Mouse (Mus musculus) lung, embryonic 14.5 days (tissue): ENCODE results near the gene Enox1. TPM values are rescaled to one million over a fixed set of nuclear protein-coding genes. Genes with fewer than 3 reads are reported as not detected.
A peak's percentile ranks its signal among the peaks of the same experiment; 100 is the strongest.

Experiments
- ATAC-seq: fragments of 200-750 bp; cut with Nextera tagmentation; 2 replicates; pipeline ENCODE4 v1.8.0; 2017; ENCODE audit warnings: mild to moderate bottlenecking, moderate TSS enrichment, moderate library complexity; ENCODE audit not compliant: insufficient read depth
- DNase-seq: peaks from one replicate; pipeline ENCODE4 v3.0.0-alpha.2; 2015
- H3K27ac ChIP-seq: fragments of 300-500 bp; sonication (generic); 2 replicates; pipeline ENCODE4 v1.5.1; 2014; ENCODE audit warnings: low read depth, mild to moderate bottlenecking, moderate library complexity
- H3K27me3 ChIP-seq: fragments of 300-500 bp; sonication (generic); 2 replicates; pipeline ENCODE4 v1.6.1; 2014; ENCODE audit warnings: low read length, control low read depth; ENCODE audit not compliant: insufficient read depth
- H3K36me3 ChIP-seq: fragments of 300-500 bp; sonication (generic); 2 replicates; pipeline ENCODE4 v1.6.1; 2014; ENCODE audit warnings: control low read depth; ENCODE audit not compliant: insufficient read depth
- H3K4me1 ChIP-seq: fragments of 300-500 bp; sonication (generic); 2 replicates; pipeline ENCODE4 v1.6.1; 2014; ENCODE audit warnings: antibody characterized with exemption, control low read depth; ENCODE audit not compliant: insufficient read depth
- H3K4me2 ChIP-seq: fragments of 300-500 bp; sonication (generic); 2 replicates; pipeline ENCODE4 v1.6.1; 2014; ENCODE audit warnings: mild to moderate bottlenecking
- H3K4me3 ChIP-seq: fragments of 300-500 bp; sonication (generic); 2 replicates; pipeline ENCODE4 v1.5.1; 2014; ENCODE audit warnings: low read depth, low read length
- H3K9ac ChIP-seq: fragments of 300-500 bp; sonication (generic); 2 replicates; pipeline ENCODE4 v1.6.1; 2014
- H3K9me3 ChIP-seq: fragments of 300-500 bp; sonication (generic); 2 replicates; pipeline ENCODE4 v1.6.1; 2016; ENCODE audit warnings: low read depth, low read length, control low read depth
- CTCF ChIP-seq: IDR thresholded peaks from 2 replicates; pipeline ENCODE4 v1.5.1; 2016; ENCODE audit warnings: antibody characterized with exemption, low read depth
- WGBS: fragments of 180-500 bp; shearing (Covaris S2); extraction: QIAGEN DNeasy Blood & Tissue Kit; methylation state at CpG from one replicate; pipeline ENCODE4 v1.1.7; 2014; 5-methylcytosine and 5-hydroxymethylcytosine counted together
- polyA plus RNA-seq: library from polyadenylated mRNA; unstranded; fragments of >200 nt; fragmentation: Nextera tagmentation; extraction: Ambion mirVana; gene quantifications from 2 replicates; pipeline ENCODE4 v1.2.1, GENCODE M21; 2014

Gene Enox1
- polyA plus RNA-seq, 1 experiment from 2014 or later, result 2.8 TPM

- no peaks in the 10 kb centered on the region for H3K27me3 ChIP-seq
- H3K9ac ChIP-seq, result no peak overlapping the region
- no peak for ATAC-seq
Measured at GRCm38 (mm10) chr14:77638148-77638547, 481.6 kb downstream of the Enox1 start.

GRCm38 (mm10) chr14:77638616-77639015 lies 482.1 kb downstream of the Enox1 start:
- H3K9ac ChIP-seq, result no peak overlapping the region
- H3K4me1 ChIP-seq, result no peaks in the 10 kb centered on the region
- no peaks in the 10 kb centered on the region for H3K9me3 ChIP-seq
- H3K36me3 ChIP-seq, result no peaks in the 10 kb centered on the region
- H3K4me2 ChIP-seq, result no peak overlapping the region
- no peak overlapping the region for H3K27ac ChIP-seq
- ATAC-seq (no peak), DNase-seq (peak; percentile 55)
- H3K27me3 ChIP-seq, result no peaks in the 10 kb centered on the region
- WGBS, result 52% methylated on average over 3 of the region's 3 CpGs
- TF ChIP-seq CTCF, result no peak
- H3K4me3 ChIP-seq, result no peak overlapping the region

More at GRCm38 (mm10) chr14:77638148-77638547, 481.6 kb downstream of the Enox1 start:
- no peak for TF ChIP-seq CTCF
- no peaks in the 10 kb centered on the region for H3K36me3 ChIP-seq
- H3K27ac ChIP-seq, result no peak overlapping the region
- H3K4me3 ChIP-seq, result no peak overlapping the region
- no peak for DNase-seq
- H3K9me3 ChIP-seq, result no peaks in the 10 kb centered on the region
- no peak overlapping the region for H3K4me2 ChIP-seq
- 73% methylated on average over 3 of the region's 3 CpGs for WGBS
- H3K4me1 ChIP-seq, result no peaks in the 10 kb centered on the region

GRCm38 (mm10) chr14:77639586-77639985 lies 483.0 kb downstream of the Enox1 start:
- no peaks in the 10 kb centered on the region for H3K27me3 ChIP-seq
- H3K9ac ChIP-seq, result no peak overlapping the region
- H3K4me3 ChIP-seq, result no peak overlapping the region
- DNase-seq (peak; percentile 46), ATAC-seq (0 out of 2 replicates have a peak, but pooled peaks have one; percentile 17)
- WGBS, result 50% methylated on average over 2 of the region's 2 CpGs
- no peaks in the 10 kb centered on the region for H3K36me3 ChIP-seq
- H3K4me2 ChIP-seq, result no peak overlapping the region
- no peaks in the 10 kb centered on the region for H3K4me1 ChIP-seq
- H3K27ac ChIP-seq, result no peak overlapping the region
- TF ChIP-seq CTCF, result no peak
- H3K9me3 ChIP-seq, result no peaks in the 10 kb centered on the region

GRCm38 (mm10) chr14:77642314-77642713 lies 485.8 kb downstream of the Enox1 start:
- Histone ChIP-seq H3K27me3 (no peaks in the 10 kb centered on the region), H3K27ac (no peak overlapping the region), H3K9ac (no peak overlapping the region), H3K9me3 (no peaks in the 10 kb centered on the region), H3K36me3 (no peaks in the 10 kb centered on the region), H3K4me3 (no peak overlapping the region), H3K4me1 (no peaks in the 10 kb centered on the region), H3K4me2 (no peak overlapping the region)
- ATAC-seq, result no peak
- TF ChIP-seq CTCF, result no peak
- WGBS, result 78% methylated on average over 6 of the region's 6 CpGs
- no peak for DNase-seq

- ATAC-seq, result no peak
Measured at GRCm38 (mm10) chr14:77646196-77646595, 489.6 kb downstream of the Enox1 start.

GRCm38 (mm10) chr14:77647017-77647416 lies 490.5 kb downstream of the Enox1 start:
- DNase-seq, result no peak
- H3K4me1 ChIP-seq, result no peaks in the 10 kb centered on the region
- no peaks in the 10 kb centered on the region for H3K9me3 ChIP-seq
- no peaks in the 10 kb centered on the region for H3K36me3 ChIP-seq
- no peak for TF ChIP-seq CTCF
- no peaks in the 10 kb centered on the region for H3K27me3 ChIP-seq
- no peak overlapping the region for H3K4me3 ChIP-seq
- no peak overlapping the region for H3K27ac ChIP-seq
- no peak overlapping the region for H3K9ac ChIP-seq
- ATAC-seq, result no peak
- H3K4me2 ChIP-seq, result no peak overlapping the region
- WGBS, result 91% methylated on average over 6 of the region's 6 CpGs

More at GRCm38 (mm10) chr14:77646196-77646595, 489.6 kb downstream of the Enox1 start:
- no peaks in the 10 kb centered on the region for H3K9me3 ChIP-seq
- no peaks in the 10 kb centered on the region for H3K4me1 ChIP-seq
- no peak overlapping the region for H3K9ac ChIP-seq
- H3K27ac ChIP-seq, result no peak overlapping the region
- no peaks in the 10 kb centered on the region for H3K27me3 ChIP-seq
- no peak overlapping the region for H3K4me2 ChIP-seq
- no peak for TF ChIP-seq CTCF
- no peaks in the 10 kb centered on the region for H3K36me3 ChIP-seq
- no peak overlapping the region for H3K4me3 ChIP-seq
- WGBS, result 61% methylated on average over 2 of the region's 2 CpGs
- DNase-seq, result no peak

- ATAC-seq, result no peak
- no peak for DNase-seq
- Histone ChIP-seq H3K27me3 (no peaks in the 10 kb centered on the region), H3K4me1 (no peaks in the 10 kb centered on the region), H3K4me3 (no peak overlapping the region), H3K36me3 (no peaks in the 10 kb centered on the region), H3K4me2 (no peak overlapping the region), H3K27ac (no peak overlapping the region), H3K9me3 (no peaks in the 10 kb centered on the region), H3K9ac (no peak overlapping the region)
- no peak for TF ChIP-seq CTCF
- whole genome bisulfite sequencing, result 83% methylated on average over 8 of the region's 8 CpGs
Measured at GRCm38 (mm10) chr14:77648305-77648704, 491.7 kb downstream of the Enox1 start.

- no peaks in the 10 kb centered on the region for H3K36me3 ChIP-seq
- H3K4me1 ChIP-seq, result no peaks in the 10 kb centered on the region
- TF ChIP-seq CTCF, result no peak
- no peak overlapping the region for H3K4me3 ChIP-seq
- ATAC-seq (no peak), DNase-seq (no peak)
- WGBS, result 89% methylated on average over 4 of the region's 4 CpGs
- no peak overlapping the region for H3K27ac ChIP-seq
- no peak overlapping the region for H3K9ac ChIP-seq
- no peaks in the 10 kb centered on the region for H3K9me3 ChIP-seq
- H3K27me3 ChIP-seq, result no peaks in the 10 kb centered on the region
- H3K4me2 ChIP-seq, result no peak overlapping the region
Measured at GRCm38 (mm10) chr14:77658739-77659138, 502.2 kb downstream of the Enox1 start.
